Mouse (Mus musculus): Measurements from ENCODE around the gene Hid1.

GRCm38 (mm10) chr11:115323354-115323753 lies 44.2 kb downstream of the Hid1 start:
- no peak for TF ChIP-seq GATA1 (IDR thresholded peaks at IDR 0.05; ENCODE audit: low read length)
- no peak for TF ChIP-seq TAL1 (IDR thresholded peaks at IDR 0.05; ENCODE audit: low read length)

All from erythroblast, embryonic 14.5 days (primary cell).